In the genomic region with DNA sequence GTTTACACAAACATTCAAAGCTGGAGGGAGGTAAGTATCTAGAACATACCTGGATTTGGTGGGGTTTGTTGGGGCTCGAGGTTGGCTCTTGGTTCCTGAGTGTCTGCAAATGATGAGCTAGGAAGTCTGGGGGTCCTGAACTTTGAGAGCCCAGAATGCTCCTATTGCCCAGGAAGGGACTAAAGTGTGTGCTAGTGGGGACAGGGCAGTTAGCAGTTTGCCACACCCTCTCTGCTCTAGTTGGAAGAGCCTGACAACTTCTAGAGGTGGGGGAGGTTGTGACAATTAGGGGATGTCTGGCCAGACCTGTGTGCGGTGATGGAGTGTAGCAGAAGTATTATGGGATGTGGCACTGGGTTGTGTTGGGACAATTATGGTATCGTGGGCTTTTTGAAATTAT, we compare ENCODE assay signal across 9 mouse cellular contexts. TPM values are rescaled to one million over a fixed set of nuclear protein-coding genes. Genes with fewer than 3 reads are reported as not detected.
DNase-seq lines count a peak whose midpoint lies in the region; ATAC-seq and TF ChIP-seq lines count a peak whose summit lies in the region.
"Had no signal": no experiment of that assay in that cellular context is flagged by ENCODE, and none has a peak within 500 bp of the region (broad histone marks: within the 10 kb centered on the region; RNA-seq: fewer than 3 reads in every experiment).

No protein-coding gene starts in this region.

- no peaks in the 10 kb centered on the region for H3K9me3 ChIP-seq in heart, postnatal 0 days (replicated peaks; ENCODE audit: control insufficient read depth, low read length)
- no peaks in the 10 kb centered on the region for H3K9me3 ChIP-seq in liver, embryonic 16.5 days (replicated peaks; ENCODE audit: control insufficient read depth, low read length)

- no peak overlapping the region for H3K9ac ChIP-seq in heart, adult 2 months (ENCODE audit: low read depth, low read length)
- no peak overlapping the region for H3K9ac ChIP-seq in heart, postnatal 0 days (replicated peaks; ENCODE audit: low read depth, low read length)
- H3K9ac ChIP-seq in liver, embryonic 16.5 days (ENCODE audit: low read depth, low read length): no peak overlapping the region

- H3K27ac ChIP-seq in heart, adult 2 months: peak overlapping the region; percentile 96; the same call in 1 of the 2 replicates
- peak overlapping the region; percentile 97 for H3K27ac ChIP-seq in heart, postnatal 0 days (ENCODE audit: low read depth)
- peak overlapping the region; percentile 96 for H3K27ac ChIP-seq in liver, embryonic 16.5 days (ENCODE audit: low read length)

- TF ChIP-seq EP300 in heart, adult 2 months (IDR thresholded peaks at IDR 0.05; ENCODE audit: insufficient read depth, low read depth, low read length): no peak
- TF ChIP-seq EP300 in heart, postnatal 0 days (IDR thresholded peaks at IDR 0.05; ENCODE audit: low read depth): no peak

- 39% methylated on average over 3 of the region's 3 CpGs for WGBS in heart, adult 2 months
- 44% methylated on average over 3 of the region's 3 CpGs for WGBS in heart, postnatal 0 days
- WGBS in liver, embryonic 16.5 days (ENCODE audit: insufficient replicate concordance): 33% methylated on average over 3 of the region's 3 CpGs

- H3K79me2 ChIP-seq in heart, adult 2 months (replicated peaks; ENCODE audit: control insufficient read depth, insufficient read depth, low read length): peaks cover 3% of the 10 kb centered on the region

- peaks cover 15% of the 10 kb centered on the region for H3K36me3 ChIP-seq in heart, adult 2 months (ENCODE audit: control insufficient read depth, insufficient read depth, low read length)
- H3K36me3 ChIP-seq in heart, postnatal 0 days (replicated peaks; ENCODE audit: control insufficient read depth, insufficient read depth, low read length): peaks cover 14% of the 10 kb centered on the region
- peaks cover 7% of the 10 kb centered on the region; the same call in 1 of the 2 replicates for H3K36me3 ChIP-seq in liver, embryonic 16.5 days (ENCODE audit: control insufficient read depth, insufficient read depth)

- no peaks in the 10 kb centered on the region for H3K27me3 ChIP-seq in heart, adult 2 months (ENCODE audit: control insufficient read depth, insufficient read depth, low read length)
- H3K27me3 ChIP-seq in heart, postnatal 0 days (ENCODE audit: control insufficient read depth, insufficient read depth, low read length): no peaks in the 10 kb centered on the region
- H3K27me3 ChIP-seq in liver, embryonic 16.5 days (ENCODE audit: control insufficient read depth, insufficient read depth, low read depth, low read length): no peaks in the 10 kb centered on the region
- H3K27me3 ChIP-seq: CH12.LX had no signal

- H3K4me1 ChIP-seq in heart, adult 2 months (ENCODE audit: control insufficient read depth, insufficient read depth, low read length): peaks cover 20% of the 10 kb centered on the region
- H3K4me1 ChIP-seq in heart, postnatal 0 days (ENCODE audit: control insufficient read depth, insufficient read depth): peaks cover 39% of the 10 kb centered on the region
- H3K4me1 ChIP-seq in liver, embryonic 16.5 days (ENCODE audit: control insufficient read depth, low read depth, low read length): peaks cover 49% of the 10 kb centered on the region

- H3K4me3 ChIP-seq in heart, adult 2 months: no peak overlapping the region
- H3K4me3 ChIP-seq in heart, postnatal 0 days (ENCODE audit: low read depth, low read length): no peak overlapping the region
- H3K4me3 ChIP-seq in liver, embryonic 16.5 days (ENCODE audit: low read depth, low read length): no peak overlapping the region

- no peak for TF ChIP-seq CTCF in heart, adult 2 months (IDR thresholded peaks at IDR 0.05)
- TF ChIP-seq CTCF in heart, postnatal 0 days (IDR thresholded peaks at IDR 0.05; ENCODE audit: low read depth): no peak

- no peak for TF ChIP-seq POLR2A in heart, adult 2 months (IDR thresholded peaks at IDR 0.05; ENCODE audit: insufficient read depth, low read depth, low read length)

- no peak for ATAC-seq in heart, postnatal 0 days (ENCODE audit: insufficient read depth, low read depth)
- ATAC-seq in liver, embryonic 16.5 days (ENCODE audit: low read depth): no peak

- DNase-seq in heart, adult 2 months: no peak
- no peak for DNase-seq in heart, adult 18-20 months
- DNase-seq in A20 (ENCODE audit: low read depth, low spot score): peak; percentile 33
- no peak for DNase-seq in heart, postnatal 0 days (ENCODE audit: low spot score)
- no peak for DNase-seq in adrenal gland, postnatal 25 days
- DNase-seq in urinary bladder, adult 18-20 months (ENCODE audit: low spot score in 2 of 2): no peak
- no peak for DNase-seq in layer of hippocampus, adult 9-11 months

- intact Hi-C loops in heart, adult 2 months (cut with DNase I): no loop called here

- H3K4me2 ChIP-seq in heart, postnatal 0 days (ENCODE audit: low read depth, low read length): no peak overlapping the region
- H3K4me2 ChIP-seq in liver, embryonic 16.5 days (ENCODE audit: low read depth, low read length): no peak overlapping the region

RNA-seq across cellular contexts. Expression of gene Chd4, which starts 0.9 kb away (rescaled TPM):
- total RNA-seq in heart, adult 2 months (2021): 100 to 1,000 TPM in 1 of 2 experiments, 10 to 100 TPM in 1; 97.1 to 113 TPM
- polyA plus RNA-seq in heart, adult 2 months (2012; rRNA removed): 28.3 and 31.6 TPM in 2 replicates
- total RNA-seq in heart, adult 18-20 months (2021): 100 to 1,000 TPM; 105 to 111 TPM
- total RNA-seq in heart, postnatal 0 days (2014; rRNA removed; ENCODE audit: low replicate concordance): 82.2 and 98.0 TPM in 2 replicates
- polyA plus RNA-seq in heart, postnatal 0 days (2015; fragmentation: Nextera tagmentation; extraction: Ambion mirVana): 55.5 and 58.1 TPM in 2 replicates
- polyA plus RNA-seq in liver, embryonic 16.5 days (2015; fragmentation: Nextera tagmentation; extraction: Ambion mirVana): 18.2 and 22.9 TPM in 2 replicates
- 175 and 203 TPM in 2 replicates for total RNA-seq in adrenal gland, postnatal 25 days (2021)

RNA-seq across cellular contexts. Expression of gene Lpar5, which starts 27.1 kb away (rescaled TPM):
- under 1 TPM in 1 of 2 experiments, not detected in 1; 0.20 TPM for total RNA-seq in heart, adult 2 months (2021)
- 1.2 and 2.3 TPM in 2 replicates for polyA plus RNA-seq in heart, adult 2 months (2012; rRNA removed)
- under 1 TPM; 0.25 to 0.62 TPM for total RNA-seq in heart, adult 18-20 months (2021)
- not detected in 2 replicates for total RNA-seq in heart, postnatal 0 days (2014; rRNA removed; ENCODE audit: low replicate concordance)
- 0.12 TPM in 1 of 2 replicates, not detected in the other for polyA plus RNA-seq in heart, postnatal 0 days (2015; fragmentation: Nextera tagmentation; extraction: Ambion mirVana)
- polyA plus RNA-seq in liver, embryonic 16.5 days (2015; fragmentation: Nextera tagmentation; extraction: Ambion mirVana): 1.4 and 1.5 TPM in 2 replicates
- total RNA-seq in adrenal gland, postnatal 25 days (2021): 0.36 TPM in 1 of 2 replicates, not detected in the other

RNA-seq across cellular contexts. Expression of gene Nop2, which starts 36.9 kb away (rescaled TPM):
- total RNA-seq in heart, adult 2 months (2021): 10 to 100 TPM; 18.9 to 20.3 TPM
- 8.3 and 13.6 TPM in 2 replicates for polyA plus RNA-seq in heart, adult 2 months (2012; rRNA removed)
- 10 to 100 TPM; 19.2 to 20.1 TPM for total RNA-seq in heart, adult 18-20 months (2021)
- total RNA-seq in heart, postnatal 0 days (2014; rRNA removed; ENCODE audit: low replicate concordance): 21.4 and 22.9 TPM in 2 replicates
- 20.6 and 25.3 TPM in 2 replicates for polyA plus RNA-seq in heart, postnatal 0 days (2015; fragmentation: Nextera tagmentation; extraction: Ambion mirVana)
- polyA plus RNA-seq in liver, embryonic 16.5 days (2015; fragmentation: Nextera tagmentation; extraction: Ambion mirVana): 25.2 and 25.3 TPM in 2 replicates
- 36.2 and 44.0 TPM in 2 replicates for total RNA-seq in adrenal gland, postnatal 25 days (2021)

RNA-seq across cellular contexts. Expression of gene Acrbp, which starts 45.4 kb away (rescaled TPM):
- total RNA-seq in heart, adult 2 months (2021): 1 to 10 TPM; 1.9 to 2.3 TPM
- polyA plus RNA-seq in heart, adult 2 months (2012; rRNA removed): 13.6 and 16.3 TPM in 2 replicates
- total RNA-seq in heart, adult 18-20 months (2021): 1 to 10 TPM in 1 of 2 experiments, under 1 TPM in 1; 0.99 to 2.7 TPM
- total RNA-seq in heart, postnatal 0 days (2014; rRNA removed; ENCODE audit: low replicate concordance): 2.6 and 6.0 TPM in 2 replicates
- 2.2 and 2.7 TPM in 2 replicates for polyA plus RNA-seq in heart, postnatal 0 days (2015; fragmentation: Nextera tagmentation; extraction: Ambion mirVana)
- 2.0 and 4.5 TPM in 2 replicates for polyA plus RNA-seq in liver, embryonic 16.5 days (2015; fragmentation: Nextera tagmentation; extraction: Ambion mirVana)
- 10.4 and 11.7 TPM in 2 replicates for total RNA-seq in adrenal gland, postnatal 25 days (2021)

RNA-seq across cellular contexts. Expression of gene Iffo1, which starts 50.2 kb away (rescaled TPM):
- 1 to 10 TPM; 5.7 to 7.0 TPM for total RNA-seq in heart, adult 2 months (2021)
- polyA plus RNA-seq in heart, adult 2 months (2012; rRNA removed): 19.7 and 21.8 TPM in 2 replicates
- 1 to 10 TPM; 5.0 to 5.9 TPM for total RNA-seq in heart, adult 18-20 months (2021)
- total RNA-seq in heart, postnatal 0 days (2014; rRNA removed; ENCODE audit: low replicate concordance): 10.6 and 41.9 TPM in 2 replicates
- 10.5 and 12.3 TPM in 2 replicates for polyA plus RNA-seq in heart, postnatal 0 days (2015; fragmentation: Nextera tagmentation; extraction: Ambion mirVana)
- 3.0 and 4.2 TPM in 2 replicates for polyA plus RNA-seq in liver, embryonic 16.5 days (2015; fragmentation: Nextera tagmentation; extraction: Ambion mirVana)
- total RNA-seq in adrenal gland, postnatal 25 days (2021): 27.8 and 43.8 TPM in 2 replicates
